Mouse (Mus musculus): ENCODE measurements around the gene Mapk3. TPM values are rescaled to one million over a fixed set of nuclear protein-coding genes. Genes with fewer than 3 reads are reported as not detected.
"Not testable (repeated sequence)": the region's sequence is repeated elsewhere in the genome, so short reads cannot be mapped to it uniquely, and the experiment has no call there.

The Mapk3 gene
- total and polyA plus RNA-seq, 2 experiments, result 10.4 to 70.7 TPM

GRCm38 (mm10) chr7:126776598-126777057, 17.2 kb downstream of the Mapk3 start, which contains the start of gene Ypel3:
Ypel3 (plus strand) TSS chr7:126776955.
- H3K27ac ChIP-seq (replicated peaks; ENCODE audit: insufficient read depth, low read depth, low read length), result peak within 1 kb of the TSS; percentile 87
- peak; percentile 83 for DNase-seq (ENCODE audit: extremely low read depth, low read depth, low spot score)
- peak within 1 kb of the TSS; percentile 99 for H3K9ac ChIP-seq (ENCODE audit: low read depth, low read length)
- WGBS, result under 1% methylated on average over 36 of the region's 37 CpGs
- peaks cover 6% of the 10 kb centered on the region; the same call in 1 of the 2 replicates for H3K79me2 ChIP-seq (ENCODE audit: control insufficient read depth, insufficient read depth, low read length)
- H3K4me1 ChIP-seq (ENCODE audit: control insufficient read depth, insufficient read depth, low read length), result peaks cover 21% of the 10 kb centered on the region
- H3K4me3 ChIP-seq (ENCODE audit: insufficient read depth, low read depth, low read length), result peak within 1 kb of the TSS; percentile 92
- no peaks in the 10 kb centered on the region; the same call in 1 of the 2 replicates for H3K36me3 ChIP-seq (ENCODE audit: control insufficient read depth, insufficient read depth, low read length)
- TF ChIP-seq CTCF (IDR thresholded peaks at IDR 0.05; ENCODE audit: low read depth, low read length), result no peak
- TF ChIP-seq POLR2A (IDR thresholded peaks at IDR 0.05; ENCODE audit: extremely low read depth, insufficient read depth, low read length), result peak; percentile 73
- H3K27me3 ChIP-seq (ENCODE audit: control insufficient read depth, insufficient read depth, low read length), result no peaks in the 10 kb centered on the region

- DNase-seq (ENCODE audit: extremely low read depth, low read depth, low spot score), result peak; percentile 69
Observed at GRCm38 (mm10) chr7:126777476-126777875, 18.1 kb downstream of the Mapk3 start.

GRCm38 (mm10) chr7:126778147-126778546, 18.7 kb downstream of the Mapk3 start:
- DNase-seq (ENCODE audit: extremely low read depth, low read depth, low spot score), result no peak
- 87% methylated on average over 3 of the region's 3 CpGs for WGBS
- no peaks in the 10 kb centered on the region for H3K27me3 ChIP-seq (ENCODE audit: control insufficient read depth, insufficient read depth, low read length)
- no peak overlapping the region for H3K4me3 ChIP-seq (ENCODE audit: insufficient read depth, low read depth, low read length)
- no peak overlapping the region for H3K27ac ChIP-seq (replicated peaks; ENCODE audit: insufficient read depth, low read depth, low read length)
- no peaks in the 10 kb centered on the region; the same call in 1 of the 2 replicates for H3K36me3 ChIP-seq (ENCODE audit: control insufficient read depth, insufficient read depth, low read length)
- H3K4me1 ChIP-seq (ENCODE audit: control insufficient read depth, insufficient read depth, low read length), result peaks cover 34% of the 10 kb centered on the region
- H3K79me2 ChIP-seq (ENCODE audit: control insufficient read depth, insufficient read depth, low read length), result peaks cover 6% of the 10 kb centered on the region; the same call in 1 of the 2 replicates
- no peak overlapping the region for H3K9ac ChIP-seq (ENCODE audit: low read depth, low read length)
- TF ChIP-seq POLR2A (IDR thresholded peaks at IDR 0.05; ENCODE audit: extremely low read depth, insufficient read depth, low read length) (no peak), CTCF (IDR thresholded peaks at IDR 0.05; ENCODE audit: low read depth, low read length) (no peak)

More at GRCm38 (mm10) chr7:126777476-126777875, 18.1 kb downstream of the Mapk3 start:
- 45% methylated on average over 10 of the region's 10 CpGs for WGBS
- TF ChIP-seq CTCF (IDR thresholded peaks at IDR 0.05; ENCODE audit: low read depth, low read length) (no peak), POLR2A (IDR thresholded peaks at IDR 0.05; ENCODE audit: extremely low read depth, insufficient read depth, low read length) (no peak)
- Histone ChIP-seq H3K27ac (replicated peaks; ENCODE audit: insufficient read depth, low read depth, low read length) (peak overlapping the region; percentile 87), H3K4me1 (ENCODE audit: control insufficient read depth, insufficient read depth, low read length) (peaks cover 28% of the 10 kb centered on the region), H3K36me3 (ENCODE audit: control insufficient read depth, insufficient read depth, low read length) (no peaks in the 10 kb centered on the region; the same call in 1 of the 2 replicates), H3K4me3 (ENCODE audit: insufficient read depth, low read depth, low read length) (peak overlapping the region; percentile 92), H3K9ac (ENCODE audit: low read depth, low read length) (peak overlapping the region; percentile 99), H3K27me3 (ENCODE audit: control insufficient read depth, insufficient read depth, low read length) (no peaks in the 10 kb centered on the region), H3K79me2 (ENCODE audit: control insufficient read depth, insufficient read depth, low read length) (peaks cover 6% of the 10 kb centered on the region; the same call in 1 of the 2 replicates)

GRCm38 (mm10) chr7:126779101-126779500, 19.7 kb downstream of the Mapk3 start:
- WGBS, result 88% methylated on average over 7 of the region's 7 CpGs
- H3K9ac ChIP-seq (ENCODE audit: low read depth, low read length); H3K27ac ChIP-seq (replicated peaks; ENCODE audit: insufficient read depth, low read depth, low read length); H3K27me3 ChIP-seq (ENCODE audit: control insufficient read depth, insufficient read depth, low read length); DNase-seq (ENCODE audit: extremely low read depth, low read depth, low spot score); H3K79me2 ChIP-seq (ENCODE audit: control insufficient read depth, insufficient read depth, low read length); H3K36me3 ChIP-seq (ENCODE audit: control insufficient read depth, insufficient read depth, low read length); H3K4me3 ChIP-seq (ENCODE audit: insufficient read depth, low read depth, low read length): not testable (repeated sequence)
- peaks cover 35% of the 10 kb centered on the region for H3K4me1 ChIP-seq (ENCODE audit: control insufficient read depth, insufficient read depth, low read length)

DNA sequence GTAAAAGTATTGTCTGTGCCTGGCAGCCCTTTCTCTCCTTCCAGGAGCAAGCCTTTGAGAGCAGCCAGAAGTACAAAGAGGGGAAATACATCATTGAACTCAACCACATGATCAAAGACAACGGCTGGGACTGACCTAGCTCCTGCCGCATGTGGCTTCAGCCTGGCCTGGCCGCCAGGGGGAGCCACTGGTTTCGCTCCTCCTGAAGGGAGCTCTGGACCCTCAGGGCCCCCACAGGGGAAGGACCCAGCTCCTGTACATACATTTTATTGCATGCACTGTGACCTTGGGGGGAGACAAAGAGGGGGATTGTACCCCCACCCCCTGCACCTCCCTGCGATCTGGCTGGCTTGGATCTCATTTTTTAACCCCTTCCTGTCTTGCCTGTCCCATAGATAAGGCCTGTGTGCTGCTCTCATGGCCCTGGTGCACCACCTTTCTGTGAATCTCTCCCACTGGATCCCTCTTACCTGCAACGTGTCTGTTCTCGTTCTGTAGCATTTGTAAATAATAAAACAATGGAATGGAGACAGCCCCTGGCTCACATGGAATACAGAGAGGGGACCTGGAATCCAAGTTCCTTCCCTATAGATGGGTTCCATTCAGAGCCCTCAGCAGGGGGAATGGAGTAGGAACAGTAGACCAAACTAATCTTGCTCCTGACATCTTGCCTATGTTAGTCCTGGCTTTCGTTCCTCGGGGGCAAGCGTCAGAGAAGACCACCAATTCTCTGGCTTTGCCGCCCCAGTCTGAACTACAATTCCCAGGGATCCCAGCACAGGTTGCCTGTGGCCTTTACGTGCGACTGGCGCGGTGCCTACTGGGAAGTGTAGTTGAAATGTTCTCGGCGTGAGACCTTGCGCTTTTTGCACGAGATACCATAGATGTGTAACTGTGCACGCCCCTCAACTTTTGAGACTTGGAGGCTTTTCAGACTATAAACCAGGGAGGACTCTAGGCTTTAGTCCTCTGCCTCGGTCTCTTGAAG, 20.9 kb downstream of the Mapk3 start:
- H3K4me3 ChIP-seq (ENCODE audit: insufficient read depth, low read depth, low read length), result 0 out of 2 replicates have a peak overlapping the region, but pooled peaks have one; percentile 3
- peak overlapping the region; percentile 31 for H3K9ac ChIP-seq (ENCODE audit: low read depth, low read length)
- 0 out of 2 replicates have a peak, but pooled peaks have one; percentile 7 for TF ChIP-seq POLR2A (IDR thresholded peaks at IDR 0.05; ENCODE audit: extremely low read depth, insufficient read depth, low read length)
- peak; percentile 92 for TF ChIP-seq CTCF (IDR thresholded peaks at IDR 0.05; ENCODE audit: low read depth, low read length)
- WGBS, result 6% methylated on average over 21 of the region's 21 CpGs
- H3K36me3 ChIP-seq (ENCODE audit: control insufficient read depth, insufficient read depth, low read length), result peaks cover 1% of the 10 kb centered on the region
- no peak overlapping the region for H3K27ac ChIP-seq (replicated peaks; ENCODE audit: insufficient read depth, low read depth, low read length)
- H3K27me3 ChIP-seq (ENCODE audit: control insufficient read depth, insufficient read depth, low read length), result no peaks in the 10 kb centered on the region
- peak; percentile 63 for DNase-seq (ENCODE audit: extremely low read depth, low read depth, low spot score)
- H3K79me2 ChIP-seq (ENCODE audit: control insufficient read depth, insufficient read depth, low read length), result peaks cover 6% of the 10 kb centered on the region; the same call in 1 of the 2 replicates
- peaks cover 32% of the 10 kb centered on the region for H3K4me1 ChIP-seq (ENCODE audit: control insufficient read depth, insufficient read depth, low read length)
